Mouse (Mus musculus) small intestine, adult 2 months (tissue): ENCODE measurements at regions not wholly inside any gene's neighbourhood (a gene's known extent, or its start where the extent isn't known, plus 50 kb on each side); places are given as distances from the start of the nearest gene placed in this dataset.

Source experiments
- H3K27ac ChIP-seq: fragments of 200-500 bp; 2 replicates; pipeline ENCODE4 v1.5.1; 2012; ENCODE audit warnings: low read depth, low read length, control low read depth, inconsistent platforms; ENCODE audit not compliant: insufficient read depth
- H3K27me3 ChIP-seq: fragments of 200-500 bp; 2 replicates; pipeline ENCODE4 v1.6.1; 2012; ENCODE audit warnings: mild to moderate bottlenecking, moderate library complexity, low read length, inconsistent platforms; ENCODE audit not compliant: control insufficient read depth, insufficient read depth
- H3K36me3 ChIP-seq: fragments of 200-500 bp; 2 replicates; pipeline ENCODE4 v1.6.1; 2012; ENCODE audit warnings: mild to moderate bottlenecking, low read length, control low read depth, inconsistent platforms; ENCODE audit not compliant: control insufficient read depth, insufficient read depth
- H3K4me1 ChIP-seq: fragments of 200-500 bp; 2 replicates; pipeline ENCODE4 v1.6.1; 2012; ENCODE audit warnings: low read length, inconsistent platforms, mixed read lengths; ENCODE audit not compliant: control insufficient read depth, insufficient read depth, insufficient read length
- H3K4me3 ChIP-seq: fragments of 200-500 bp; 2 replicates; pipeline ENCODE4 v1.5.1; 2012; ENCODE audit warnings: low read depth, mild to moderate bottlenecking, control low read depth, inconsistent platforms, low read length, moderate library complexity
- CTCF ChIP-seq: fragments of 200-500 bp; IDR thresholded peaks from 2 replicates; pipeline ENCODE4 v1.5.1; 2012; ENCODE audit warnings: low read depth, mild to moderate bottlenecking, control low read depth, inconsistent platforms, low read length, moderate library complexity, mixed read lengths; ENCODE audit not compliant: insufficient replicate concordance, insufficient read length; ENCODE audit errors: extremely low read depth
- POLR2A ChIP-seq: fragments of 200-500 bp; IDR thresholded peaks from 2 replicates; pipeline ENCODE4 v1.6.1; 2012; ENCODE audit warnings: low read depth, mild to moderate bottlenecking, control low read depth, inconsistent platforms, low read length, moderate library complexity
- WGBS: fragments of 180-500 bp; shearing (Covaris S2); methylation state at CpG from one replicate; pipeline ENCODE4 v1.1.7; 2018; 5-methylcytosine and 5-hydroxymethylcytosine counted together

GRCm38 (mm10) chr1:166807163-166807945, 125.7 kb upstream of the Fmo9 start:
- no peak for TF ChIP-seq CTCF
- no peak for TF ChIP-seq POLR2A
- WGBS = 65% methylated on average over 7 of the region's 7 CpGs
- Histone ChIP-seq H3K27ac (no peak overlapping the region), H3K4me1 (no peaks in the 10 kb centered on the region), H3K4me3 (no peak overlapping the region), H3K36me3 (no peaks in the 10 kb centered on the region), H3K27me3 (no peaks in the 10 kb centered on the region)

- H3K27me3 ChIP-seq = no peaks in the 10 kb centered on the region
- TF ChIP-seq CTCF = no peak
- no peak for TF ChIP-seq POLR2A
- 69% methylated on average over 9 of the region's 9 CpGs for WGBS
These were observed 129.9 kb upstream of the Fmo9 start for GRCm38 (mm10) chr1:166811341-166812071.

DNA sequence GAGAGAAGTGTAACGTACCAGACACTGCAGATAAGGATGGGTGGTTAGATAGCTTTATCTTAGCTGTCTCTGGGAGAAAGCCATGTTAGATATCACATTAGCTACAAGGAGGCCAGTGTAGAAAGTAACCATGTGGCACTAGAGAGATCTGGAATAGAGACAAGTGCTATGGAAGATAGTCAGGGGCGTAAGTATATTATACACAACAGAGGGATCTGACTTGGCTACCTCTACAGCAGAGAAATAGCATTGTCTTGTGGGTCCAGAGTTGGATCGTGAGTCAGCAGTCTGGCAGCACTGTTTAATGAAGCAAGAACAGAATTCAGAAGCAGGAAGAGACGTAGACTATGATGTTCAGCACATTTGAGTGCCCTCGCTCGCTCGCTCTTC, 130.4 kb upstream of the Fmo9 start:
- 84% methylated on average over 7 of the region's 7 CpGs for WGBS
- Histone ChIP-seq H3K4me3 (no peak overlapping the region), H3K36me3 (no peaks in the 10 kb centered on the region), H3K27me3 (no peaks in the 10 kb centered on the region), H3K27ac (no peak overlapping the region), H3K4me1 (no peaks in the 10 kb centered on the region)
- TF ChIP-seq POLR2A = no peak
- no peak for TF ChIP-seq CTCF

More at GRCm38 (mm10) chr1:166811341-166812071, 129.9 kb upstream of the Fmo9 start:
- Histone ChIP-seq H3K4me1 (no peaks in the 10 kb centered on the region), H3K4me3 (no peak overlapping the region), H3K27ac (no peak overlapping the region), H3K36me3 (no peaks in the 10 kb centered on the region)

GRCm38 (mm10) chr1:166812920-166813439, 131.3 kb upstream of the Fmo9 start:
- Histone ChIP-seq H3K4me1 (no peaks in the 10 kb centered on the region), H3K36me3 (no peaks in the 10 kb centered on the region), H3K4me3 (no peak overlapping the region), H3K27me3 (no peaks in the 10 kb centered on the region), H3K27ac (no peak overlapping the region)
- 82% methylated on average over 7 of the region's 7 CpGs for WGBS
- TF ChIP-seq CTCF (no peak), POLR2A (no peak)

DNA sequence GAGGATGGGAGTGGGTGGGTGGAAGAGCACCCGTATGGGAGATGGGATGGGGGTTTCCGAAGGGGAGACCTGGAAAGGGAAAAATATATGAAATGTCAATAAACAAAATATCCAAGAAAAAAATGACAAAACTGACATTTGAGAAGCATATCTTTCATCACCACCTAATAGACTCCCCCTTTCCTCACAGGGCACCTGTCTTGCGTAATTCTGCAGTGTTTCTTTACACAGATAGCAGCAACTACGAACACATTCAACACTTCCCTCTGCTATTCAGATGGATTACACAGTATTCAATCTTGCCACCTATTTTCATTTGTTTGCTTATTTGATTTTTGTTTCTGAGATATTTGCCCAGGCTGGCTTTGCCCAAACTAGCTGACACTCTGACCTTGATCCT, 136.3 kb upstream of the Fmo9 start:
- H3K27ac ChIP-seq = no peak overlapping the region
- 70% methylated on average over 4 of the region's 4 CpGs for WGBS
- H3K4me1 ChIP-seq = no peaks in the 10 kb centered on the region
- no peak overlapping the region for H3K4me3 ChIP-seq
- no peaks in the 10 kb centered on the region for H3K27me3 ChIP-seq
- H3K36me3 ChIP-seq = no peaks in the 10 kb centered on the region
- TF ChIP-seq POLR2A (no peak), CTCF (no peak)

DNA sequence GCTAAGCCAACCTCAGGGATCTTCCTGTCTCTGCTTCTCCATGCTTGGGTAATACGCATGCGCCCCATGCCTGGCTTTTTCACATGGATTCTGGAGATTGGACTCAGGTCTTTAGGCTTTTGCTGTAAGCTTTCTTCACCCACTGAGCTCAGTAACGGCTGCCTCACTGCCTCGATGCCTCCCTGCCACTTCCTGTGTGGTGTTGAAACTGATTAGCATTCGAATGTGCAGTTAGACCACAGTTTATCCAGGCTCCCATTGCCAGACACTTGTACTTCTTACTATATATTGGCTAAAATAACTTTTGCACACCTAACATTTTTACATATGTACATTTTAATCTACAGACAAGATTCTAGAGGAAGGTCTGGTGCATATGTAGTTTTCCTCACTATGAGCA, 137.0 kb upstream of the Fmo9 start:
- Histone ChIP-seq H3K4me1 (no peaks in the 10 kb centered on the region), H3K36me3 (no peaks in the 10 kb centered on the region), H3K27me3 (no peaks in the 10 kb centered on the region), H3K4me3 (no peak overlapping the region), H3K27ac (no peak overlapping the region)
- TF ChIP-seq CTCF = no peak
- TF ChIP-seq POLR2A = no peak
- WGBS = 72% methylated on average over 5 of the region's 5 CpGs

DNA sequence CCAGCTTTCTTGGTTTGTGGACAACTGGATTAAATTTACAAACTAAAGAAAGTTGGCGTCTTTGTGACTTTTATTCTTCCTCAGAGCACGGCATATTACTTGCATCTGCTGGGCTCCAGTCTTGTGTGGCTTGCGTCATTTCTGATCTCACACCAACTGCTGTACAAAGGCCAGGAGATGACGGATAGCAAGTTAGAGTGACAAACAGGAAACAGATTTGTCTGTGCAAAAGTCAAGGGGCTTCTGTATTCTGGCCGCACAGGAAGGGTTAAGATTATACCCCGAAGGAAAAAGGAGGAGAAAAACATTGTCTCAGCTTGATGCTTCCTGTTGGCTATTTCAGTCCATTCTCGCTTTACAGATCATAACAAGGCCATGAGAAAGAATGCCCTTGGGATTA, 137.8 kb upstream of the Fmo9 start:
- Histone ChIP-seq H3K27me3 (no peaks in the 10 kb centered on the region), H3K36me3 (no peaks in the 10 kb centered on the region), H3K4me3 (no peak overlapping the region), H3K27ac (no peak overlapping the region), H3K4me1 (no peaks in the 10 kb centered on the region)
- 56% methylated on average over 7 of the region's 7 CpGs for WGBS
- no peak for TF ChIP-seq CTCF
- TF ChIP-seq POLR2A = no peak

- TF ChIP-seq CTCF (no peak), POLR2A (no peak)
- Histone ChIP-seq H3K27me3 (no peaks in the 10 kb centered on the region), H3K4me3 (no peak overlapping the region), H3K27ac (no peak overlapping the region), H3K4me1 (no peaks in the 10 kb centered on the region), H3K36me3 (no peaks in the 10 kb centered on the region)
- WGBS = 92% methylated on average over 5 of the region's 5 CpGs
These were observed 138.4 kb upstream of the Fmo9 start for GRCm38 (mm10) chr1:166820050-166820449.
